Mouse (Mus musculus) layer of hippocampus, adult 9-11 months (tissue): ENCODE measurements at regions not wholly inside any gene's neighbourhood (a gene's known extent, or its start where the extent isn't known, plus 50 kb on each side); places are given as distances from the start of the nearest gene placed in this dataset.

Source experiments
- DNase-seq: peaks from one replicate; pipeline ENCODE4 v3.0.0; 2022

DNA sequence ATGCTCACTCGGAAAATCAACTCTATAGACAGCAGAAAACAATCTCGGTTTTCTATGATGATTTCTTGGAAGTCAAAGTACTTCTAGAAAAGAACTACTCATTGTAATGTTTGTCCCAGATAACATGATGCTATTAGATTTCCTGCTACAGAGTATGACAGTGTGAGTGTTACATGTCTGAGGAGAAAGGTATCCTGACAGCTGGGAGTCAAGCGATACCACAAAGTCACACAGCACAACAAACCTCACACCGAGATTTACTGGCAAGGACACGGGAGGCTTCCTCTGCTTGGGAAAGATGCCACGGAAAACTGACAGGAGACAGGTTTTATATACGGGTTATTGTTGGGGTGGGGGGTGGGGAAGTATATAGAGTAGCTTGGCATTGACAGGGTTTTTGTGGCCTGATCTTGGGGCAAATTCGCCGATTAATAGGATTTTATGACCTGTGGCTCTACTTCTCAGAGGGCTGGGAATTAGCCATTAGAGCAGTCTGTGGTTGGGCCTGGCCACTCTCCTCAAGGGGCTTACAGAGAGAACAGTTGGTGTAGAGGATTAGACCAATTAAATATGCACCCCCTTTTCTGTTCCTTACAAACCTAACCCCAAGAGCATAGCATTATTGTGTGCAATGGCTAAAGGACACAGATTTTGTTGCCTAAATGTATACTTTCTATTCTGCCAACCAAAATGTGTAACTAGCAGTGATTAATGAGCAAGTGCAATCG is 209.2 kb upstream of the Sfrp2 start:
- no peak for DNase-seq

DNA sequence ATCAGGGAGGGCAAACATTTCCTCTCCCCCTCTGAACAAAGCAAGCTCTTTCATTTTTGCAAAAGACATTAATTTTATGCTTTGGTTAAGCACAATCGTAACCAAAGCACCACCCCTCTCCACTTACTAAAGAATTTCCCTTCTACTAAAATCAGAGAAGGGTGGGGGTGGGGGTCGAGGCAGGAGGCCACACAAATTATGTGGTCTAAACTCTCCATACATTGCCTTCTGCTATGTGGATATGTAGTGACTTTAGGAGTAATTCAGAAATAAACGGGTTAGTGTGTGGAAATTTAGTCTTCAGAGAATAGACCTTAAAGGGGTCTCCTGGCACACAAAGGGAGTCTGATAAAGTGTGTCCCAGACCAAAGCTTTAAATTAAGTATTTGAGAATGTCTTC is 204.1 kb upstream of the Sfrp2 start:
- DNase-seq, result no peak

- DNase-seq, result no peak
Measured at GRCm38 (mm10) chr3:83575526-83575925, 190.6 kb upstream of the Sfrp2 start.

GRCm38 (mm10) chr3:83576155-83576554 is 190.0 kb upstream of the Sfrp2 start:
- DNase-seq, result peak; percentile 8

GRCm38 (mm10) chr3:83580766-83581165 is 185.4 kb upstream of the Sfrp2 start:
- no peak for DNase-seq

DNA sequence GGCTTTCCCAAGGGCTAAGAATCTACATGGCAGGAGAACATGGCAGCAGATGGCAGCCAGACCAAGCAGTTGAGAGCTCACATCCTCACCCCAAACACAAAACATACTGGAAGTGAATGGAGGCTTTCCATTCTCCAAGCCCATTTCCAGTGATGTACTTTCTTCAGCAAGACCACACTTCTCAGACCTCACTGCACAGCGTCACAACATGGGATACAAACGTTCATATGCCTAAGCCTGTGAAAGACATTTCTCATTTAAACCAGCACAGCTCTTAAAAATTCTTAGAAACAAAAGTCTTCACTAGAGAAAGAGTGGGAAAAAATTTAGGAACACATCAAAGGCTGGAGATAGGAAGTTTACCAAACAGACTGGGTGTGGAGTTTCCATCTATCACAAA is 183.9 kb upstream of the Sfrp2 start:
- no peak for DNase-seq

- DNase-seq, result no peak
Measured at GRCm38 (mm10) chr3:83583071-83583672, 182.9 kb upstream of the Sfrp2 start.

- DNase-seq, result no peak
Measured at GRCm38 (mm10) chr3:83586086-83586485, 180.0 kb upstream of the Sfrp2 start.

GRCm38 (mm10) chr3:83586551-83586950 is 179.6 kb upstream of the Sfrp2 start:
- no peak for DNase-seq

GRCm38 (mm10) chr3:83589127-83589526 is 177.0 kb upstream of the Sfrp2 start:
- no peak for DNase-seq

DNA sequence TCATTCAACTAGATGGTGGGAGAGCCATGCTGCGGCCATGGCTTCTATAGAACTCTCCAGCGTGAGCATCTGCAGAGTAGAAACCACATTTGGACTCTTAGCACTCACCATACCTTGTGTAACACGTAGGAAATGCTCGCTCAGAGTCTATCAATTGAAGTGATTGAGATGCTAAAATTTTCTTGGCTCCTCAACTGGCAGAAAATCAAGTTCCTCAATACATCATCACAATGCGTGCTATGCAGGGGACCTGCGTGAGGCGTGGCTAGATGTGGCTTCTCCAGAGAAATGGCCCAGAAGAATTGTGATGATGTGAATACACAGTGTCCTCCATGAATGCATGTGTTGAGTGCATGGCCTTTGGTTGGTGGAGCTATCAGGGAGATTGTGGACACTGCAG is 174.9 kb upstream of the Sfrp2 start:
- no peak for DNase-seq

DNA sequence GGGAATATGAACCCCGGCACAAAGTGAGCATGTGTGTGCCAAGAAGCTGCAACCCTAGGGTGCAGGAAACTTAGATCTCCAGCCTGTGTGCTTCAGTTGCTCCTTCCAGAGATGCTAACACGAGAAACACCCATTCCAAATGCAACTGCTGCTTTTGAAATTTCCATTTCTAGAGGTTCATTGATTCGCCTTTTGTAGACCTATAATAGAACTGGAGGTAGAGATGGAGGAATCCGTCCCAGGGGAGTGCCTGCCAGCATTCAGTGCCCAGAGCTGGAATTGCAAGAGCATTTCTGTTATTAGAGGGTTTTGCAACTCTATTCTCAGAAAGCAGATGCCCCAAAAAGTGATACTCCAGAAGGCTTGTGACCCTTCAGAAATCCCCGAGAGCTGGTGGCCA is 172.8 kb upstream of the Sfrp2 start:
- DNase-seq, result no peak

GRCm38 (mm10) chr3:83601506-83601905 is 164.6 kb upstream of the Sfrp2 start:
- DNase-seq, result no peak

DNA sequence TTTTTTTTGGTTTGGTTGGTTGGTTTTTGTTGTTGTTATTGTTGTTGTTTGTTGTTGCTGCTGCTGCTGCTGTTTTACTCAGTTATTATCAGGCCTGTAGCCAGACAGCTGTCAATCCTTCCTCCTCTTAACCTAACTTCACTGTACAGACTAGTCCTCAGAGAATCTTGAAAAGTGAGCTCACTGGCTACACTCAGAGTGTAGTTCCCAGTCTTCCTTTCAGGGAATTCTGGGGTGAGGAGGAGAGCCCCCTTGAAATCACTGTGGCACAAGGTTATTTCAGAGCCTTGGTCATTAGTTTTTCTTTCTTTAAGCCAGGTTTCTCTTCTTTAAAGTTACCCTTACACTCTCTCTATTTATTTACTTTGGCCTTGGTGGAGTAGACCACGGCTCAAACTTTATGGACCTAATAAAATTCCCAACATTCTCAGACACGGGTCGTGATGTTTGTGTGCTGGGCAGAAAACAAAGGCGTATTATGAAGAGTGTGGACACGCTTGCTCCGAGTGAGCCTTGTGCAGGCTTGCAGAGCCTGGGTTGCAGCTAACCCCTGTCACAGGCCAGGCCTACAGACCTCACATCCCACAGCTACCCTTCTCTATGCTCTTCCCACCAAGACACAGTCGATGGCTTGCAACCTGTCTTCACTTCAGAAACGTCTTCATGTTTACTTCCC is 156.9 kb upstream of the Sfrp2 start:
- no peak for DNase-seq

DNA sequence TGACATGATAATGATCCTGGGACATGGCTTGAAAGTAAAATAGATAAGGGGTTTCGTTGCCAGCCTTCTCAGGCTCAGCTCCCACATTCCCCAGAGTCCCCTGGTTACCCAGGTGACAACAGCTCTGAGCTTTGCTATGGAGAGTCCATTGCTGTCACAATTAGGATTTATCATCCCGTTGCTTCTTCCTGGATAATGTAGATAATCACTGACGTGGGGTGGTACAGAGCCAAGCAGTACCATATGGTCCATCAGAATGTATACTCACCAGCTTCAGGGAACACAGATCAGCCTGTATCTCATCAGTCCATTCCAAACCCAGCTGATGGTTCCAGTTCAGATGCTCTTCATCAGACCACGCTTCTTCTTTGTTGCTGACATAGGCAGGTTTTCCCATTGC is 145.7 kb upstream of the Sfrp2 start:
- no peak for DNase-seq

GRCm38 (mm10) chr3:83633032-83633431 is 133.1 kb upstream of the Sfrp2 start:
- DNase-seq, result no peak

GRCm38 (mm10) chr3:83640433-83640832 is 125.7 kb upstream of the Sfrp2 start:
- no peak for DNase-seq

DNA sequence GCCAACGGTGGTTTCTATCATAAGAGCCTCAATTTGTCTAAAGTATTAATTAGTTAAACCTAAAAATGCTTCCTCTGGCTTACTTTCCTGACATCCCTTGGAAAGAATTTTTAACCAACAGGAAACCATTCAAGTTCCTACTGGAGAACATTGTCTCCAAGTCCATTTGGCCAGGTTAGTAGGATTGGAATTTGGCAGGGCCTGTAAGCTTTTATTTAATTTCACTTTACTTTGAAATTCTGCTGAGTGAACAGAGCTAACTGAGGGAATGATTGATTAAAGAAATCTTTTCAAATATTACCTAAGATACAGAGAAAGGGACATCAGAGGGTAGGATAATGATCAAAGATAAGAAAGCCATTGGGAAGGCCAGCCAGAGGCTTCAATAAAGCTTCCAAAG is 102.4 kb upstream of the Sfrp2 start:
- no peak for DNase-seq

DNA sequence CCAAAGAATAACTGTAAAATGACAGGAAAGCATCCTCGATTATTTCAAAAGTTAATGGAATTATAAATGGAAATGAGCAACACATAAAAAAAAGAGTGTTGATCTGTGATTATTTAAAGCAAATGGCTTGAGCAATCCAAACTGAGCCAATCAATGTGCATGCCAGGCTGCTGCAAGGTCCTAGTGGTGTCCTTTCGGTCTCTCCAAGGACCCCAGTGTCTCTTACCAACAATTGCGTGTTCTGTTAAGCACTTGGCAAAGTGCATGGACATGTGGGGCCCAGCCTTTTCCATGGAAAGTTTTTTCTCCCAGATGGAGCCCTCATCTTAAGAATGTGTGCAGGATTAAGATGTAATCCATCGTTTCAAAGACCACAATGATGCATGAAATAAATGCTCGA is 90.0 kb upstream of the Sfrp2 start:
- no peak for DNase-seq

DNA sequence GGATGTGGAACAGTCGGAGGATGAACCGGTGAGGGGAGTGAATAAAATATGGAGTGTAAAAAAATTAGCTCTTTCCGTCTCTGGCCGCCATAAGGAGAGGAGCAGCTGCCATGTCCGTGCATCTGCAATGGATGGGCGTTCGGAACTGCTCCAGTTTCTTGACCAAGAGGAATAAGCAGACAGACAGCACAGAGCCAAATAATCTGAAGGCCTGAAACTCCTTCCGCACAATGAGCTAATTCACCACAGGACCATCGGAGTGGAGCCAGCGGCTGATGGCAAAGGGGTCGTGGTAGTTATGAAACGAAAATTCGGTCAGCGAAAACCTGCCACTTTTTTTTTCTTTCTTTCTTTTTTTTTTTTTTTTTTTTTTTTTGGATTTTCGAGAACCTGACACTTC is 79.5 kb upstream of the Sfrp2 start:
- no peak for DNase-seq

DNA sequence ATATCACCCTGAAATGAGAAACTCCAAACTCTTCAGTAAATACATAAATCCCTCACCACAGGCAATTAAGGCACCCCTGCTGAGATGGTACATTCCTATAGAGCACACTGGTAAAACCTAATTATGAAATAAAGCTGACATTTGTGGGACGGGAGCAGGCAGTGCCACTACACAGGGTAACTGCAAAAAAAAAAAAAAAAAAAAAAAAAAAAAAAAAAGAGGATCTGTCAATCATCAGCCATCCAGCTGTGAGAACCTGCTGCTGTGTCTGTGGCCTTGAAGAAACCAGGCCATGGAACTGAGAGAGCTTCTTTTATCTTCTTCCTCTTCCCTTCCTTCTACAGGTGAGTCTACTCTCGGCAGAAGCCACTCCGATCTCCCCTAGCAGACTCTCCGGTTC is 78.6 kb upstream of the Sfrp2 start:
- DNase-seq, result no peak

GRCm38 (mm10) chr3:83689068-83689976 is 76.8 kb upstream of the Sfrp2 start:
- DNase-seq, result peak; percentile 20

- DNase-seq, result no peak
Measured at GRCm38 (mm10) chr3:83694505-83694904, 71.6 kb upstream of the Sfrp2 start.
